Mouse (Mus musculus) forebrain, embryonic 16.5 days (tissue): ENCODE measurements at regions not wholly inside any gene's neighbourhood (a gene's known extent, or its start where the extent isn't known, plus 50 kb on each side); places are given as distances from the start of the nearest gene placed in this dataset.

Source experiments
- ATAC-seq: fragments of 200-750 bp; cut with Nextera tagmentation; 2 replicates; pipeline ENCODE4 v1.8.0; 2017; ENCODE audit warnings: mild to moderate bottlenecking, moderate library complexity
- H3K27ac ChIP-seq: fragments of 300-500 bp; sonication (generic); 2 replicates; pipeline ENCODE4 v1.5.1; 2014; ENCODE audit warnings: low read length, control low read depth
- H3K27me3 ChIP-seq: fragments of 300-500 bp; sonication (generic); replicated peaks from 2 replicates; pipeline ENCODE4 v1.6.1; 2014; ENCODE audit warnings: low read length; ENCODE audit not compliant: control insufficient read depth, insufficient read depth
- H3K36me3 ChIP-seq: fragments of 300-500 bp; sonication (generic); 2 replicates; pipeline ENCODE4 v1.6.1; 2014; ENCODE audit not compliant: control insufficient read depth, insufficient read depth
- H3K4me1 ChIP-seq: fragments of 300-500 bp; sonication (generic); replicated peaks from 2 replicates; pipeline ENCODE4 v1.6.1; 2014; ENCODE audit warnings: low read length; ENCODE audit not compliant: control insufficient read depth, insufficient read depth
- H3K4me2 ChIP-seq: fragments of 300-500 bp; sonication (generic); 2 replicates; pipeline ENCODE4 v1.6.1; 2014; ENCODE audit warnings: mild to moderate bottlenecking, low read length, control low read depth
- H3K4me3 ChIP-seq: fragments of 300-500 bp; sonication (generic); replicated peaks from 2 replicates; pipeline ENCODE4 v1.5.1; 2014; ENCODE audit warnings: mild to moderate bottlenecking, low read length, control low read depth
- H3K9ac ChIP-seq: fragments of 300-500 bp; sonication (generic); replicated peaks from 2 replicates; pipeline ENCODE4 v1.6.1; 2014; ENCODE audit warnings: low read depth, low read length, control low read depth
- H3K9me3 ChIP-seq: fragments of 300-500 bp; sonication (generic); 2 replicates; pipeline ENCODE4 v1.6.1; 2016; ENCODE audit warnings: low read length; ENCODE audit not compliant: control insufficient read depth
- WGBS: fragments of 180-500 bp; shearing (Covaris S2); extraction: QIAGEN DNeasy Blood & Tissue Kit; methylation state at CpG from one replicate; pipeline ENCODE4 v1.1.7; 2014; 5-methylcytosine and 5-hydroxymethylcytosine counted together

- WGBS, result 71% methylated on average over 1 of the region's 1 CpGs
- no peak overlapping the region for H3K4me3 ChIP-seq
- no peak for ATAC-seq
Observed at GRCm38 (mm10) chr1:106086687-106087086, 84.9 kb upstream of the Phlpp1 start.

GRCm38 (mm10) chr1:106092909-106093557, 78.5 kb upstream of the Phlpp1 start:
- H3K4me2 ChIP-seq, result no peak overlapping the region
- 80% methylated on average over 3 of the region's 3 CpGs for WGBS
- H3K27ac ChIP-seq, result no peak overlapping the region

More at GRCm38 (mm10) chr1:106086687-106087086, 84.9 kb upstream of the Phlpp1 start:
- Histone ChIP-seq H3K4me2 (no peak overlapping the region), H3K9me3 (no peaks in the 10 kb centered on the region), H3K4me1 (no peaks in the 10 kb centered on the region), H3K36me3 (no peaks in the 10 kb centered on the region), H3K27me3 (no peaks in the 10 kb centered on the region), H3K27ac (no peak overlapping the region), H3K9ac (no peak overlapping the region)

GRCm38 (mm10) chr1:106093813-106094212, 77.7 kb upstream of the Phlpp1 start:
- Histone ChIP-seq H3K4me2 (no peak overlapping the region), H3K9me3 (no peaks in the 10 kb centered on the region), H3K27ac (no peak overlapping the region), H3K9ac (no peak overlapping the region), H3K36me3 (no peaks in the 10 kb centered on the region), H3K4me1 (peaks cover 7% of the 10 kb centered on the region), H3K4me3 (no peak overlapping the region), H3K27me3 (no peaks in the 10 kb centered on the region)
- no peak for ATAC-seq
- WGBS, result 85% methylated on average over 4 of the region's 4 CpGs

More at GRCm38 (mm10) chr1:106092909-106093557, 78.5 kb upstream of the Phlpp1 start:
- Histone ChIP-seq H3K4me3 (no peak overlapping the region), H3K4me1 (peaks cover 7% of the 10 kb centered on the region), H3K36me3 (no peaks in the 10 kb centered on the region), H3K9me3 (no peaks in the 10 kb centered on the region), H3K27me3 (no peaks in the 10 kb centered on the region), H3K9ac (no peak overlapping the region)
- ATAC-seq, result no peak

GRCm38 (mm10) chr1:106096324-106096723, 75.2 kb upstream of the Phlpp1 start:
- Histone ChIP-seq H3K4me3 (no peak overlapping the region), H3K27ac (peak overlapping the region; percentile 42; the same call in 1 of the 2 replicates), H3K9ac (no peak overlapping the region), H3K36me3 (no peaks in the 10 kb centered on the region), H3K9me3 (no peaks in the 10 kb centered on the region), H3K27me3 (no peaks in the 10 kb centered on the region), H3K4me1 (peaks cover 7% of the 10 kb centered on the region), H3K4me2 (no peak overlapping the region)
- peak; percentile 76 for ATAC-seq
- WGBS, result 28% methylated on average over 4 of the region's 4 CpGs

GRCm38 (mm10) chr1:106097177-106097576, 74.4 kb upstream of the Phlpp1 start:
- Histone ChIP-seq H3K9ac (no peak overlapping the region), H3K4me1 (peaks cover 7% of the 10 kb centered on the region), H3K27ac (no peak overlapping the region), H3K27me3 (no peaks in the 10 kb centered on the region), H3K9me3 (no peaks in the 10 kb centered on the region), H3K36me3 (no peaks in the 10 kb centered on the region), H3K4me2 (no peak overlapping the region), H3K4me3 (no peak overlapping the region)
- ATAC-seq, result no peak
- 92% methylated on average over 4 of the region's 4 CpGs for WGBS

- WGBS, result 91% methylated on average over 3 of the region's 3 CpGs
- H3K36me3 ChIP-seq, result no peaks in the 10 kb centered on the region
Observed at GRCm38 (mm10) chr1:106100611-106101010, 70.9 kb upstream of the Phlpp1 start.

GRCm38 (mm10) chr1:106102537-106102936, 69.0 kb upstream of the Phlpp1 start:
- no peak for ATAC-seq
- no peaks in the 10 kb centered on the region for H3K9me3 ChIP-seq
- H3K27me3 ChIP-seq, result no peaks in the 10 kb centered on the region
- no peaks in the 10 kb centered on the region for H3K36me3 ChIP-seq
- no peak overlapping the region for H3K27ac ChIP-seq
- WGBS, result 86% methylated on average over 5 of the region's 5 CpGs
- H3K4me2 ChIP-seq, result no peak overlapping the region
- H3K4me1 ChIP-seq, result no peaks in the 10 kb centered on the region
- H3K4me3 ChIP-seq, result no peak overlapping the region
- H3K9ac ChIP-seq, result no peak overlapping the region

More at GRCm38 (mm10) chr1:106100611-106101010, 70.9 kb upstream of the Phlpp1 start:
- no peak overlapping the region for H3K4me2 ChIP-seq
- ATAC-seq, result no peak
- H3K9me3 ChIP-seq, result no peaks in the 10 kb centered on the region
- no peaks in the 10 kb centered on the region for H3K27me3 ChIP-seq
- peaks cover 7% of the 10 kb centered on the region for H3K4me1 ChIP-seq
- no peak overlapping the region for H3K27ac ChIP-seq
- no peak overlapping the region for H3K9ac ChIP-seq
- no peak overlapping the region for H3K4me3 ChIP-seq

GRCm38 (mm10) chr1:106109081-106109480, 62.5 kb upstream of the Phlpp1 start:
- ATAC-seq, result no peak
- 71% methylated on average over 5 of the region's 5 CpGs for WGBS
- Histone ChIP-seq H3K9me3 (no peaks in the 10 kb centered on the region), H3K36me3 (no peaks in the 10 kb centered on the region), H3K27ac (no peak overlapping the region), H3K27me3 (no peaks in the 10 kb centered on the region), H3K9ac (no peak overlapping the region), H3K4me2 (no peak overlapping the region), H3K4me1 (no peaks in the 10 kb centered on the region), H3K4me3 (no peak overlapping the region)
